Mouse (Mus musculus) heart, embryonic 16.5 days (tissue): Measurements from ENCODE around the gene Sox5. TPM values are rescaled to one million over a fixed set of nuclear protein-coding genes. Genes with fewer than 3 reads are reported as not detected.

ENCODE experiments used
- ATAC-seq: fragments of 200-750 bp; cut with Nextera tagmentation; replicated peaks from 2 replicates; pipeline ENCODE4 v1.8.0; 2017; ENCODE audit warnings: moderate number of reproducible peaks; ENCODE audit not compliant: insufficient read depth, low FRiP score; ENCODE audit errors: extremely low read depth
- H3K27ac ChIP-seq: fragments of 300-500 bp; sonication (generic); 2 replicates; pipeline ENCODE4 v1.5.1; 2014; ENCODE audit warnings: mild to moderate bottlenecking, low read length, control low read depth, moderate library complexity
- H3K27me3 ChIP-seq: fragments of 300-500 bp; sonication (generic); 2 replicates; pipeline ENCODE4 v1.6.1; 2014; ENCODE audit warnings: low read length, mixed read lengths; ENCODE audit not compliant: control insufficient read depth, insufficient read depth
- H3K36me3 ChIP-seq: fragments of 300-500 bp; sonication (generic); 2 replicates; pipeline ENCODE4 v1.6.1; 2014; ENCODE audit not compliant: control insufficient read depth, insufficient read depth
- H3K4me1 ChIP-seq: fragments of 300-500 bp; sonication (generic); 2 replicates; pipeline ENCODE4 v1.6.1; 2014; ENCODE audit warnings: low read length, mixed read lengths; ENCODE audit not compliant: control insufficient read depth, insufficient read depth
- H3K4me2 ChIP-seq: fragments of 300-500 bp; sonication (generic); 2 replicates; pipeline ENCODE4 v1.6.1; 2014; ENCODE audit warnings: low read depth, mild to moderate bottlenecking, control low read depth, low read length
- H3K4me3 ChIP-seq: fragments of 300-500 bp; sonication (generic); 2 replicates; pipeline ENCODE4 v1.5.1; 2014; ENCODE audit warnings: mild to moderate bottlenecking, control low read depth, low read length
- H3K9ac ChIP-seq: fragments of 300-500 bp; sonication (generic); 2 replicates; pipeline ENCODE4 v1.6.1; 2014; ENCODE audit warnings: low read length, control low read depth
- H3K9me3 ChIP-seq: fragments of 300-500 bp; sonication (generic); replicated peaks from 2 replicates; pipeline ENCODE4 v1.6.1; 2016; ENCODE audit warnings: low read length; ENCODE audit not compliant: control insufficient read depth
- WGBS: fragments of 180-500 bp; shearing (Covaris S2); extraction: QIAGEN DNeasy Blood & Tissue Kit; methylation state at CpG from one replicate; pipeline ENCODE4 v1.1.7; 2014; 5-methylcytosine and 5-hydroxymethylcytosine counted together
- polyA plus RNA-seq: library from polyadenylated mRNA; unstranded; fragments of >200 nt; fragmentation: Nextera tagmentation; extraction: Ambion mirVana; gene quantifications from 2 replicates; pipeline ENCODE4 v1.2.1, GENCODE M21; 2015

Sox5 gene
- polyA plus RNA-seq, 1 experiment from 2014 or later: 8.8 TPM

DNA sequence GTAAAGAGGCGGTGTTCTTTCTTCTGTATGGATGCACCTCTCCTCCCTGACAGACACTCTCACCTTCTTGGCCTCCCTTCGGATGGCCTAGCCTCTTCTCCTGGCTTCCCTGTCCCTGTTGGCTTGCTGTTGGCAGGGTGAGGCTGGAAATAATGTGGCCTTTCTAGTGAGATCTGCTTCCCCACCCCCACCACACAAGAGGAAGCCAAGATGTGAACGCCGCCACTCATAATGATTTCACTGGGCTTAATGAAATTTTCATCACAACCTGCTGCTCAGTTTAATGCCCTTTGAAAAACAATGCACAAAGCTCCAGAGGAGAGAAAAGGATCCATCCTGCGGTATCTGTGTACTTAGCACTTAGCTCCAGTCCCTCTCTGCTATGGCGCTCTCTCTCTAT lies 670.2 kb downstream of the Sox5 start:
- ATAC-seq: no peak
- no peaks in the 10 kb centered on the region for H3K36me3 ChIP-seq
- no peak overlapping the region for H3K9ac ChIP-seq
- WGBS: 89% methylated on average over 6 of the region's 6 CpGs
- H3K9me3 ChIP-seq: no peaks in the 10 kb centered on the region
- no peak overlapping the region for H3K27ac ChIP-seq
- H3K4me2 ChIP-seq: no peak overlapping the region
- no peaks in the 10 kb centered on the region for H3K27me3 ChIP-seq
- H3K4me3 ChIP-seq: no peak overlapping the region
- no peaks in the 10 kb centered on the region for H3K4me1 ChIP-seq

DNA sequence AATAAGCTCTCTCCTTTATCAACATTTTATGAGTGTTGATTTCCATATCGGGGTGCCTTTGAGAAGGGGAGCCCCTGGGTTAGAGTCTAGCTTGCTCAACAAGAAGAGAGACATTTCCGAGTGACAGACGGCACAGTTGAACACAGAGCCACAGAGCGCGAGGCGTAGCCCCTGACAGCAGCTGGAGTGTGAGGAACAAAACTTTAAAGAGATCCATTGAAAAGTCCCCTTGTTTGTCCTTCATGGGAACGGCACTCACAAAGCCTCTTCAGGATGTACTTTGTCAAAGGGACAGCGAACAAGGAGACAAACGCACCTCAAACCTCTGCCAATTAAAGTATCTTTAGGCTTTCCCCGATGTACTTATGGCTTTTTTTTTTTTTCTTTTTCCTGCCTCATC lies 674.9 kb downstream of the Sox5 start:
- Histone ChIP-seq H3K4me3 (no peak overlapping the region), H3K27ac (no peak overlapping the region), H3K4me2 (no peak overlapping the region), H3K9ac (no peak overlapping the region), H3K27me3 (no peaks in the 10 kb centered on the region), H3K4me1 (no peaks in the 10 kb centered on the region), H3K9me3 (no peaks in the 10 kb centered on the region), H3K36me3 (no peaks in the 10 kb centered on the region)
- ATAC-seq: no peak
- 44% methylated on average over 10 of the region's 10 CpGs for WGBS

DNA sequence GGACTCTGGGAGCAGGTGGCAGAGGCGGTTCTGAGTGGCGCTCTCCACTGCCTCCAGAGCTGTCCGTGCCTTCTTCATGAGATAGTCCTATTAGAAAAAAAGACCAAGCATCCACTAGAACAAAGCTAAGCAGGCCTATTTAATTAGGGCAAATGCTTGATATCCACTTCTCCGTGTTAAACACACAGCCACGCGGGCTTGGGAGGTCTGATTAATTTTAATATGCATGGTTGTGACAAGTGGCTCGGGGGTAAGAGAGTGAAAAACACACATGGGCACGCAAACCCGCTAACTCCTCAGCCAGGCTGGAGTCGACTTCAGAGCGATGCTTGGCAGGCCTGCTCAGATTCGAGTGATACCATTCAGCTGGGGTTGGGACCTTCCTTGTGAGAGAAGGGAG lies 676.1 kb downstream of the Sox5 start:
- H3K9me3 ChIP-seq: peaks cover 4% of the 10 kb centered on the region
- no peaks in the 10 kb centered on the region for H3K4me1 ChIP-seq
- H3K4me3 ChIP-seq: no peak overlapping the region
- WGBS: 86% methylated on average over 12 of the region's 12 CpGs
- H3K27ac ChIP-seq: no peak overlapping the region
- ATAC-seq: no peak
- H3K27me3 ChIP-seq: no peaks in the 10 kb centered on the region
- H3K9ac ChIP-seq: no peak overlapping the region
- no peak overlapping the region for H3K4me2 ChIP-seq
- H3K36me3 ChIP-seq: no peaks in the 10 kb centered on the region

DNA sequence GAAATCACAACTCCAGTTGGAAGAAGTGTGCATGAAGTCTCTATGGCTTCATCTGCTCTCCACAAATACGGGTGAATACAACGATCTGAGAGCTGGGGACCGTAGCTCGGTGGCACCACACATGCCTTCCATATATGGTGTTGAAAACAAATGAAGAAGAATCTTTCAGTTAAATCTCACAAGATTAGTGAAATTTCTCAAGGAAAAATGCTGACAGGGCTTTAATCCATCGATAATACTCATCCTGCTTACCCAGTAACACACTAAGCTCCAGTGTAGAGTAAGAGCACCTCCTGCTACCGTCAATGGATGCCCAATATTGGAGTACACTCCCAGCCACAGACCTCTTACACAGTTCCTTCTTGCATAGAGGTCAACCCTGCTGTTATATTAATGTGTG lies 678.2 kb downstream of the Sox5 start:
- H3K4me3 ChIP-seq: no peak overlapping the region
- H3K27ac ChIP-seq: no peak overlapping the region
- peaks cover 4% of the 10 kb centered on the region for H3K9me3 ChIP-seq
- no peak for ATAC-seq
- no peak overlapping the region for H3K4me2 ChIP-seq
- no peak overlapping the region for H3K9ac ChIP-seq
- no peaks in the 10 kb centered on the region for H3K4me1 ChIP-seq
- no peaks in the 10 kb centered on the region for H3K27me3 ChIP-seq
- 87% methylated on average over 6 of the region's 6 CpGs for WGBS
- no peaks in the 10 kb centered on the region for H3K36me3 ChIP-seq

DNA sequence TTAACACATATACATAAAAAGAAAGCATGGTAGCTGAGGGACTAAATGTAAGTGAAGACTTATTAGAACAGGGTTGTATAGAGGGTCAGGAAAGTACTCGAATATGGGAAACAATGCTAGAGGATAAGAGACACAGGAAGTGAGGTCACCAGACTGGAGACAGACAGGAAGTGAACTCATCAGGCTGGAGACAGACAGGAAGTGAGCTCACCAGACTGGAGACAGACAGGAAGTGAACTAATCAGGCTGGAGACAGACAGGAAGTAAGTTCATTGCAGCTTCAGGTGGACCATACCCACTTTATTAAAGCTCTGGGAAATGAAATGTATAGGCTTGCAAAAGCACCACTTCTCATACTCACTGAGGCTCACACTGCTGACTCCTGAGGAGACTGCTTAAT lies 680.9 kb downstream of the Sox5 start:
- ATAC-seq: no peak
- Histone ChIP-seq H3K9ac (no peak overlapping the region), H3K27me3 (no peaks in the 10 kb centered on the region), H3K27ac (no peak overlapping the region), H3K4me2 (no peak overlapping the region), H3K4me1 (no peaks in the 10 kb centered on the region), H3K36me3 (no peaks in the 10 kb centered on the region), H3K9me3 (peaks cover 4% of the 10 kb centered on the region), H3K4me3 (no peak overlapping the region)
- 63% methylated on average over 1 of the region's 1 CpGs for WGBS

DNA sequence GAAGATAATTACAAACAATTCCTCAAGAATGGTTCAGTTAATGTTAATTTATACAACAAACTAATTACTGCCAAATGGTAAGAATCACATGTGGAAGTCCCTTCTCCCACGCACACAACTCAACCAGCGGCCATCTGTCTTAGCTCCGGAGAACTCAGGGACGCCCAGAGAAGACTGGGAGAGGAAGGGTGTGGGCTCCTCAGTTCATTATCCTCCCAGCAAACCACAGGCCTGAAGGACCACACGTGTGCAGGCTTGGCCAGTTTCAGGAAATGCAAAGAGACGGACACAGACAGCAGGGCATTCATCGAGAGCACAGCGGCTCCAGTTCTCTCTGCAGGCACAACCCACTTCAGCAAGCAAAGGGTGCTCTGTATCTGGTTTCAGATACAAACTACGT lies 683.7 kb downstream of the Sox5 start:
- Histone ChIP-seq H3K36me3 (no peaks in the 10 kb centered on the region), H3K27me3 (no peaks in the 10 kb centered on the region), H3K4me1 (no peaks in the 10 kb centered on the region), H3K4me2 (no peak overlapping the region), H3K4me3 (no peak overlapping the region), H3K9ac (no peak overlapping the region), H3K27ac (no peak overlapping the region), H3K9me3 (peaks cover 4% of the 10 kb centered on the region)
- no peak for ATAC-seq
- WGBS: 50% methylated on average over 9 of the region's 9 CpGs

DNA sequence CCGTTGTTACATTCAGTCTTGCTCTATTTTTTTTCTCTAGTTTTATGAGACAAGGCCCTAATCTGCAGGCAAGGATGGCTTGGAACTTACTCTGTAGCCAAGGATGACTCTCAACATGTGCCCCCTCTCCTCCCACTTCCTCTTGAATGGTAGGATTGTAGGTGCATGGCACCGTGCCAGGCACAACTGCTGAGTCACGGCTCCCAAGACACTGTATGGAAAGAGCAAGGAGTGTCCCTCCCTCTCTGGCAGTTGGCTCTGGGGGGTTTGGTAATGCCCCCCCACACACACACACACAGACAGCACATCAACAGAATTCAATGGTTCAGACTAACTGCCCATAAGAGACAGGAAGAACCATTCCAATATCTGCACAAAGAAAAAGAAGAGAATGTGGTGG lies 693.5 kb downstream of the Sox5 start:
- Histone ChIP-seq H3K4me3 (no peak overlapping the region), H3K4me2 (no peak overlapping the region), H3K36me3 (no peaks in the 10 kb centered on the region), H3K9ac (no peak overlapping the region), H3K27me3 (no peaks in the 10 kb centered on the region), H3K9me3 (no peaks in the 10 kb centered on the region), H3K27ac (no peak overlapping the region), H3K4me1 (no peaks in the 10 kb centered on the region)
- ATAC-seq: no peak
- WGBS: 69% methylated on average over 3 of the region's 3 CpGs

DNA sequence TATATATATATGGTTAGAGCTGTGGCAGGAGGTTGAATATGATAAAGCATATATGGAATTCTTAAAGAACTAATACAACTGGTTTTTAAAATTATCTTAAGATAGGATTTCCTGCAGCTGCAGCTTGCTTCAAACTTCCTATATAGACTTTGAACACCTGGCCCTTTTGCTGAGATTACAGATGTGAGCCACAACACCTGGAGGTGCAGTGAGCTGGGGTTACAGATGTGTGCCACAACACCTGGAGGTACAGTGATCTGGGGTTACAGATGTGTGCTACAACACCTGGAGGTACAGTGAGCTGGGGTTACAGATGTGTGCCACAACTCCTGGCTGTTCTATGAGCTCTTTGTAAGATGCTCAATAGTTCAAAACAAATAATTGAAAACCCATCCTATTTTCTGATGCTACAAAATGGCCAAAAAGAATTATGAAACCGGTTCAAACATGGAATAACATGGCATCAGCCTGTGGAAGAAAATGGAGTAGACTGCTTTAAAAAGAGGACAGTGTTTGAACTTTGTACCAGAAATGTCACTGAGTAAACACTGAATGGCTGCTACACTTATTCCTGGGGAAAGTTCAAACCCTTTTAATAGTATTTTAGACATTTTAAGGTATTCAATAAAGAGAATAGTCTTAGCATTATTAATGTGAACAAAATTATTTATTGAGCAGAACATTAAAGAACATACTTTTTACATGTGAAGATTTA lies 695.5 kb downstream of the Sox5 start:
- Histone ChIP-seq H3K36me3 (no peaks in the 10 kb centered on the region), H3K27me3 (no peaks in the 10 kb centered on the region), H3K9ac (no peak overlapping the region), H3K27ac (no peak overlapping the region), H3K4me1 (no peaks in the 10 kb centered on the region), H3K9me3 (no peaks in the 10 kb centered on the region), H3K4me2 (no peak overlapping the region), H3K4me3 (no peak overlapping the region)
- ATAC-seq: no peak
- 65% methylated on average over 1 of the region's 1 CpGs for WGBS

DNA sequence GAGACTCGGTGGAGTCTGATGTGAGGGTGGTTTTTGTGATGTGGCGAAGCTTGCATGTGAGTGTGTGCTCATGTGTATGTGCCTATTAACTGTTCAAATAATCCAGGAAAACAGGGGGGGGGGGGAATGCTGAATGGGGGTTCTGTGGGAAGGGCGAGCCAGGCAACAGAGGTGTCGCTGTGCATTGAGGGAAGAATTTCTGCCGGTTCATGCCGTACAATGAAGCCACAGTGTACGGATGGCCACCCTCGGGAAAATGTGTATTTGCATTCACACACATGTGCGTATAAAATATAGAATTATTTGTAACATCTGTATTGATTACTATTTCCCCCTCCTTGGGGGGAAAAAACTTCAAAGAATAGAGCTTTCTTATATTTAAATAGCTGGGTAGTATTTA lies 699.5 kb downstream of the Sox5 start:
- no peak overlapping the region for H3K4me2 ChIP-seq
- no peak overlapping the region for H3K4me3 ChIP-seq
- no peak for ATAC-seq
- H3K27ac ChIP-seq: no peak overlapping the region
- H3K9me3 ChIP-seq: no peaks in the 10 kb centered on the region
- 90% methylated on average over 9 of the region's 9 CpGs for WGBS
- H3K27me3 ChIP-seq: no peaks in the 10 kb centered on the region
- H3K4me1 ChIP-seq: no peaks in the 10 kb centered on the region
- no peak overlapping the region for H3K9ac ChIP-seq
- no peaks in the 10 kb centered on the region for H3K36me3 ChIP-seq
